Mouse (Mus musculus) c-Kit-negative CD71-positive TER-119-positive erythroid progenitor cells, embryonic 14.5 days (primary cell): ENCODE measurements around the gene Idh2.
"Not testable (repeated sequence)": the region's sequence is repeated elsewhere in the genome, so short reads cannot be mapped to it uniquely, and the experiment has no call there.

Experiments used
- DNase-seq: peaks from one replicate; pipeline ENCODE4 v3.0.0-alpha.2; 2013; ENCODE audit warnings: low read depth, low spot score

Idh2 gene

GRCm38 (mm10) chr7:80115224-80115590 is at the start of gene Idh2:
Gene Idh2, minus strand, starts transcription at chr7:80115392.
- DNase-seq, result peak; percentile 65

DNA sequence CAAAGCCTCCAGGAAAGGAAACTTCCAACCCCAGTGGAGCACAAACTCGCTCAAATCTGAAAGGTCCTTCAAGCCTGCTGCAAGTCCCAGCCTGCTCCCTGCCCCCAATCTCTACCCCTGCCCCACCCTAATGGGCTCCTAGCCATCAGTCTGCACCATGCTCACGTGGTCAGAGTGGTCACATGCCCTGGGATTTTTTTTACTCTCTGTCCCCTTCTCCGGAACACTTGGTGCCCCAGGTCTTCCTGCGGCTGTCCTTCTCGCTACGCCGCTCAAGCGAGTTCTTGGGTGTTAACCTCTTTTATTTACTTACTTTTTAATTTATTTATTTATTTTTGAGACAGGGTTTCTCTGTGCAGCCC is 45.7 kb upstream of the Idh2 start:
- no peak for DNase-seq

- DNase-seq, result no peak
Observed at GRCm38 (mm10) chr7:80160293-80160944, 45.2 kb upstream of the Idh2 start.

DNA sequence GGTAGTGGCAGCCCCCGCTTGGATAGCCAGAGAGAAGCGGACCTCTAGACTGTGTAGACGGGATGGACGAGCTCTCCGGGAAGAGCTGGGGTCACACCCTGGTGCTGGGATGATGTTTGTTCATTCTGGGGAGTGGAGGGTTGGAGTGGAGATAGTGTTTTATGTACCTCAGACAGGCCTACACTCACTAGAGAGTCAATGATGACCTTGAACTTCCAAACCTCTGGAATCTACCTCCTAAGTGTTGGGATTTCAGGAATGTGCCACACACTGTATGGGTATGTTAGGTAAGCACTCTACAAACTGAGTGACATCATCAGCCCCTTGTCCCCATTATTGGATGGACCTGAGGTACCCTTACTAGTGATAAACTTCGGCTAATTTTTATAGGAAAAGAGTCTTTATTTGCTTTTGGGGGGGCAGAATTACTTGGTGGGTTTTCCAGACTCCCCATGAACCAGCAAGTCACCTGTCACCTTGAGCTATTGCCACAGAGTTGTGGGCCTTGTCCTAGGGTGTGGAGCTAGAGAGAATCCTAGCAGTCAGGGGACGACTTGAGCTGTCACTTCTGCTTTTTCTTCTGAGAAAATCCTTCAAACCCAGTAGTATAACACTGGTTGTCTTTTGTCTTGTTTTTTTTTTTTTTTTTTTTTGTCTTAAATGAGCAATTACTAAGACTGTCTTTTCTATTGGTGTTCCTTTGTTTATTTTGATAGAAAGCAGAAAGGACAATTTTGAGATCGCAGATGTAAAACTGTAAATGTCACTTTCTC is 43.5 kb upstream of the Idh2 start:
- DNase-seq, result no peak

GRCm38 (mm10) chr7:80156711-80157227 is 41.6 kb upstream of the Idh2 start:
- peak; percentile 68 for DNase-seq

DNA sequence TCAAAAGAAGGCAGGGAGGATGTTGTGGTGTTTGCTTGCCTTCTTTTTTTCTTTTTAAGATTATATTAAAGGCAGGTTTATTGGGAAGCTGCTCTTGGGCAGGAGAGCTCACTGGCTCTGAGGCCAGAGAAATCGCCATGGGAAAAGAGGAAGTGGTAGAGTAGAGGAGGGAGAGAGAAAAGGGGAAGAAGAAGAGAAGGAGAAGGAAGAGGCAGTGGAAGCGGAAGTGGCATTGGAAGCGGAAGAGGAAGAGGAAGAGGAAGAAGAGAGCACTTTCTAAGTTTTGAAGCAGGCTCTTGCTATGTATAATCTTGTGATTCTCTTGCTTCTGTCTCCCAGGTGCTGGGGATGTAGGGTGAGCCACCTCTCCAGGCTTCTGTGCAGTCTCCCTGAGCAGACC is 39.5 kb upstream of the Idh2 start:
- DNase-seq, result no peak

DNA sequence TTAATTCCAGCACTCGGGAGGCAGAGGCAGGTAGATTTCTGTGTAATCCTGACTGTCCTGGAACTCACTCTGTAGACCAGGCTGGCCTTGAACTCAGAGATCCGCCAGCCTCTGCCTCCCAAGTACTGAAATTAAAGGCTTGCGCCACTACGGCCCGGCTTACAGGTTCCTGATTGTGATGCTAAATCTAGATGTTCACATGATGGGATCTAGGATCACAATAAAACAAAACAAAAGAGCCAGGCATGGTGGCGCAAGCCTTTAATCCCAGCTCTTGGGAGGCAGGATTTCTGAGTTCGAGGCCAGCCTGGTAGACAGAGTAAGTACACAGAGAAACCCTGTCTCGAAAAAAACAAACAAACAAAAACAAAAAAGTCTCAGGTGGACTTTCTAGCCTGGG is 37.6 kb upstream of the Idh2 start:
- DNase-seq, result no peak

DNA sequence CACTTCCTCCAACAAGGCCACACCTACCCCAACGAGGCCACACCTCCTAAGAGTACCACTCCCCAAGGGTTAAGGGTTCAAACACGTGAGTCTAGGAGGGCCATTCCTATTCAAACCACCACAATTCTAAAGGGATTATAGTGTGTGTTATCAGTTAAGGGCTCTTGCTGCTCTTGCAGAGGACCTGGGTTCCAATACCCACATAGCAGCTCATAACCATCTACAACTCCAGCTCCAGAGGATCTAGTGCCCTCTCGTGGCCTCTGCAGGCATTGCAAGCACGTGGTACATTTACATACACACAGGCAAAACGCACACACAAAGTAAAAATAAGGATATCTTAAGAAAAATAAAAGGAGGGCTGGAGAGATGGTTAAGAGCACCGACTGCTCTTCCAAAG is 37.0 kb upstream of the Idh2 start:
- DNase-seq, result peak; percentile 67

GRCm38 (mm10) chr7:80149356-80149755 is 34.2 kb upstream of the Idh2 start:
- no peak for DNase-seq

- peak; percentile 92 for DNase-seq
Observed at GRCm38 (mm10) chr7:80146077-80146476, 30.9 kb upstream of the Idh2 start.

DNA sequence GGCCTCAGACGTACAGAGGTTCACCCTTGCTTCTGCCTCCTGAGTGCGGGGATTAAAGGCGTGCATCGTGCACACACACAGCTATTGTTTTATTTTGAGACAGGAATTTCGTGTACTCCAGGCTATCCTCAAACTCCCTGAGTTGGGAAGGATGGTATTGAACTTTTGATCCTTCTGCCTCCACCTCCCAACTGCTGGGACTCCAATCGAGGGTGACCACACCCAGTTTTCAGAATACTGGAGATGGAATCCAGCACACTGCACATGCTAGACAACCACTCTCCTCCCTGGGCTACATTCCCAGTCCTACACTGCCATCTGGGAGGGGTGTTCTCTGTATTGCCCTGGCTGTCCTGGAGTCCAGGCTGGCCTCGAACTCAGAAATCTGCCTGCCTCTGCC is 29.5 kb upstream of the Idh2 start:
- peak; percentile 51 for DNase-seq

DNA sequence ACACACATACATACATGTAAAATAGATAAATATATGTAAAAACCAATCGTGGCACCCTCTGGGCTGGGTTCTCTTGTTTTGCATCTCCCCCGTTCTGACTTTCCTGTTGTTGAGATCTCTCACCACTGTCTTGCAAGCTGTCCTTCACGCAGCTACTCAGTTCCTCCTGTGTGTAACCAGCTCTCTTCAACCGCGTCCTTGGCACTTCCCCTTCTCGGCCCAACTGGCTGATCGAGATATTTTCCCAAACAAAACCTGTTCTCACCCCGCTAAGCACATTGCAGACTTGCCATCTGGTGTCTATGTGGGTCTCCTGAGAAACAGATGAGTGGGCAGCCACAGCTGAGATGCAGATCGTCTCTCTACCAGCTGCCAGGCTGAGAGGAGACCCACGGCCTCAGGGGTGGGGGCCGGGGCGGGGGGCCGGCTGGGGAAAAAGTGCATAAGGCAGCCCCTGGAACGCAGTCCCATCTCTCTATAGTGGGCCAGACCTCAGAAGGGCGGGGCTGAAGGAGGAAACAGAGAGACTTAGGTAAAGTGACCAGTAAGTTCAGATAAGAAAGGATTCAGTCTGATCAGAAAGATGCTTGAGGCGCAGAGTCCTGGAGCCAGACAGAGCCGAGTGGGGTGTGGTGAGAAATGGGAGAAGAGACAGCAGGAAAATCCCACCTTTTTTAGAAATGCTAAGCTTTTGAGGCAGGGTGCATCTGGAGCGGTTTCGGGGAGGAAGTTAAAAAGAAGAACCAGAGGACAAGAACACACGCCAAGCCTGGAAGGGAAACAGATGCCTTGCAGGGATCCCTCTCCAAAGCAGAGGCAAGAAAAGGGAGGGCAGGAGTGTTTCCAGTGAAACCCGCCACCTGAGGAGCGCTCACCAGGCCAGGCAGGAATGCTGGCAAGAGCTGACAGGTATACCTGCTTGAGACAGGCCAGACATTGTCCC is 28.4 kb upstream of the Idh2 start:
- no peak for DNase-seq

- DNase-seq, result peak; percentile 54
Observed at GRCm38 (mm10) chr7:80140815-80141214, 25.6 kb upstream of the Idh2 start.

- no peak for DNase-seq
Observed at GRCm38 (mm10) chr7:80138375-80138774, 23.2 kb upstream of the Idh2 start.

DNA sequence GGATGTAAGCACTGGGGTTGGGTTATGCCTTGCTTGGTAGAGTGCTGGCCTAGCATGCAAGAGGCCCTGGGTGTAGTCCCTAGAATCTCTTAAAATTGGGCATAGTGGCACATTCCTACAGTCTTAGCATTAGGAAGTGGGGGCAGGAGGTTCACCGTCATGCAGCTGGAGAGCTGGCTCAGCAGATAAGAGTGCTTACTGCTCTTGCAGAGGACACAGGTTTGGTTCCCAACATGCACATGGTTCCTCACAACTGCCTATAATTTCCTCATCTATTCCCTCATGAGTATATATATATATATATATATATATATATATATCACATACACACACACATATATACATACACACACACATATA is 20.0 kb upstream of the Idh2 start:
- no peak for DNase-seq

DNA sequence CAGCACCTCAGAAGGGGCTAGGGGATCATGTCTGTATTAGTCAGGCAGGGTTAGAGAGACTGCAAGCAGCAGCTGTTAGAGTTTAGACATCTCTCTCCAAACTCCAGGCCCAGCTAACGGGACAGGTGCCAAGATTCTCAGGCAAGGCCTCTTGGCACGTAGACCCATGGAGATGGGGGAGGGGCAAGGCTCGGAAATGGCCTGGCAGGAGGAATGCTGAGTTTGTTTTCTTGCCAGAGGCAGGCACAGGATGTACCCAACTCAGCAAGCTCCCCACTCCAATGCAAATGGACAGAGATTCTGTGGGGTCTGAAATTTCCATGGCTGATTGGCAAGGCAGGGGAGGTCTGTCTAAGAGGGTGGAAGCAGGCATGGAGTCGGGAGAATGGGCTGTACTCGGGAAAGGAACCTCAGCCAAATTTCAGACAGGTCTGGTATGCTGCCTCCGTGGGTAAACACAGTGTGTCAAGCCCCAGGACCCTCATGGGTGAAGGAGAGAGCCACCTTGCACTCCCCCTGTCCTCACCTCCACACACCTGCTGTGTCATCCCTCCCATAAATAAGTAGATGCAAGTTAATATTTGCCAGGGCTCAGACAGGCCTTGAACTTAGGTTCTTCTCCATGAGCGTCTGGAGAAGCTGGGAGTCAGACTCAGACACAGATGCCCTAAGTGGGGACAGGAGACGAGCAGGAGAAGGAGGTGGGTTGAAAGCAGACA is 19.4 kb upstream of the Idh2 start:
- no peak for DNase-seq

GRCm38 (mm10) chr7:80132541-80132940 is 17.3 kb upstream of the Idh2 start:
- DNase-seq, result peak; percentile 64

DNA sequence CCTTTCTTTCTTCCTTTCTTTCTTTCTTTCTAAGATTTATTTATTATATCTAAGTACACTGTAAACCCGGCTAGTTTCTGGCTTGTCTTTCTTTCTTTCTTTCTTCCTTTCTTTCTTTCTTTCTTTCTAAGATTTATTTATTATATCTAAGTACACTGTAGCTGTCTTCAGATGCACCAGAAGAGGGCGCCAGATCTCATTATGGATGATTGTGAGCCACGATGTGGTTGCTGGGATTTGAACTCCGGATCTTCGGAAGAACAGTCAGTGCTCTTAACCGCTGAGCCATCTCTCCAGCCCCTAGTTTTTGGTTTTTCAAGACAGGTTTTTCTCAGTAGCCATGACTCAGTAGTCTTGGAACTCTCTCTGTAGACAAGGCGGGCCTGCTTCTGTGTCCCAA is 16.1 kb upstream of the Idh2 start:
- not testable (repeated sequence) for DNase-seq

DNA sequence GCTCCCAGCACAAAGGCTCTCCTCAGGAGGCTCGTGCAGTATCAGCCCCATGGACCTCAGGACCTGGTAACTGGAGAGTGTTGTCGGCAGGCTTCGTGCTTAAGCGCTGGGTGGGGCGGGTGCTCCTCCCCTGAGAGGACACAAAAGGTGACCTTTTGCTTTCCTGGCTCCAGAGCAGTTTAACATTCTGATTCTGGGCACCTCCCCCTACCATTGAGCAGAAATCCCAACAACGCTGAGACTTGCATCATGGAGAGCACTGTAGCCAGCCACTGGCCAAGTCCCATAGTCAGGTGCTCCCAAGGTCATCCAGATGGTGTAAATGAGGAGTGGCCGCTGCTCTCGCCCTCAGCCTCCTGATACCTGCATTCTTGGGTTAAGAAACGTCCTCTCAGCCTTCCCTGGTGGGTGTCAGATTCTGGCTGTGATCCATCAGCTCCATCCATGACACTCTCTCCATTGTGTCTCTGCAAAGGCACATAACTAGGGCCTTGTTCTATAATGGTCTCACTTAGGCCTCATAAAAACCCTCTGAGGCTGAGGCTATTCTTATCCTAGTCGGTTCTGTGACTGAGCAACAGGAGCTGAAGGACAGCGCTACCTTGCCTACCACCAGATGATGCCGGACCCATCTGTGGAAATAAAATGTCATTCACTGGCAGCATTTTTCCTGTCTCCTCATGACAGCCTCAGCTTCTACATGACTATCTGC is 15.3 kb upstream of the Idh2 start:
- DNase-seq, result no peak

DNA sequence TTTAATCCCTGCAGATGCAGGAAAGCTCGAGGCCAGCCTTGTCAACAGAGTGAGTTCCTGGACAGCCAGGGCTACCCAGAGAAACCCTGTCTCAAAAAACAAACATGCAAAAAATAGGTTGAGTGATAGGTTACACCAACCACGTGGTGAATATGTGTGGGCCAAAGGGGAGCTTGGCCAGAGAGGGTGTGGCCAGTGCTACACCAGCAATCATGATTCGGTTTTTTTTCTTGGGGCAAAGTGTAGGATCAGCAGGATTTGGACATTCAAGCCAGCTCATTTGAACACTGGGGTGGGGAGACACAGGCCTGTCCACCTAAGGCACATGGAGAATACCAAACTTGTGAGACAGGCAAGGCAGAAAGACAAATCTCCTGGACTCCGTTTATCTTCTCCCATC is 14.1 kb upstream of the Idh2 start:
- no peak for DNase-seq

- no peak for DNase-seq
Observed at GRCm38 (mm10) chr7:80123672-80124071, 8.5 kb upstream of the Idh2 start.
